Mouse (Mus musculus) limb, embryonic 10.5 days (tissue): ENCODE data around the gene 4930404N11Rik. TPM values are rescaled to one million over a fixed set of nuclear protein-coding genes. Genes with fewer than 3 reads are reported as not detected.

Experiments
- DNase-seq: peaks from one replicate; pipeline ENCODE4 v3.0.0-alpha.2; 2017; ENCODE audit warnings: low spot score
- H3K27ac ChIP-seq: fragments of 300-500 bp; sonication (generic); 2 replicates; pipeline ENCODE4 v1.5.1; 2016; ENCODE audit warnings: mild to moderate bottlenecking
- H3K27me3 ChIP-seq: fragments of 300-500 bp; sonication (generic); 2 replicates; pipeline ENCODE4 v1.6.1; 2016; ENCODE audit warnings: low read depth, mild to moderate bottlenecking; ENCODE audit not compliant: poor library complexity, severe bottlenecking
- H3K36me3 ChIP-seq: fragments of 300-500 bp; sonication (generic); 2 replicates; pipeline ENCODE4 v1.6.1; 2016; ENCODE audit warnings: mild to moderate bottlenecking, moderate library complexity
- H3K4me1 ChIP-seq: fragments of 300-500 bp; sonication (generic); 2 replicates; pipeline ENCODE4 v1.6.1; 2016
- H3K4me3 ChIP-seq: fragments of 300-500 bp; sonication (generic); 2 replicates; pipeline ENCODE4 v1.5.1; 2016; ENCODE audit warnings: mild to moderate bottlenecking, moderate library complexity
- H3K9me3 ChIP-seq: fragments of 300-500 bp; sonication (generic); replicated peaks from 2 replicates; pipeline ENCODE4 v1.6.1; 2016; ENCODE audit warnings: mild to moderate bottlenecking
- WGBS: fragments of 180-500 bp; shearing (Covaris S2); methylation state at CpG from one replicate; pipeline ENCODE4 v1.1.7; 2016; 5-methylcytosine and 5-hydroxymethylcytosine counted together
- polyA plus RNA-seq: library from polyadenylated mRNA; unstranded; fragments of >200 nt; fragmentation: Nextera tagmentation; extraction: Ambion mirVana; gene quantifications from 2 replicates; pipeline ENCODE4 v1.2.1, GENCODE M21; 2016

The 4930404N11Rik gene
- polyA plus RNA-seq, 1 experiment from 2014 or later = 0.24 TPM

DNA sequence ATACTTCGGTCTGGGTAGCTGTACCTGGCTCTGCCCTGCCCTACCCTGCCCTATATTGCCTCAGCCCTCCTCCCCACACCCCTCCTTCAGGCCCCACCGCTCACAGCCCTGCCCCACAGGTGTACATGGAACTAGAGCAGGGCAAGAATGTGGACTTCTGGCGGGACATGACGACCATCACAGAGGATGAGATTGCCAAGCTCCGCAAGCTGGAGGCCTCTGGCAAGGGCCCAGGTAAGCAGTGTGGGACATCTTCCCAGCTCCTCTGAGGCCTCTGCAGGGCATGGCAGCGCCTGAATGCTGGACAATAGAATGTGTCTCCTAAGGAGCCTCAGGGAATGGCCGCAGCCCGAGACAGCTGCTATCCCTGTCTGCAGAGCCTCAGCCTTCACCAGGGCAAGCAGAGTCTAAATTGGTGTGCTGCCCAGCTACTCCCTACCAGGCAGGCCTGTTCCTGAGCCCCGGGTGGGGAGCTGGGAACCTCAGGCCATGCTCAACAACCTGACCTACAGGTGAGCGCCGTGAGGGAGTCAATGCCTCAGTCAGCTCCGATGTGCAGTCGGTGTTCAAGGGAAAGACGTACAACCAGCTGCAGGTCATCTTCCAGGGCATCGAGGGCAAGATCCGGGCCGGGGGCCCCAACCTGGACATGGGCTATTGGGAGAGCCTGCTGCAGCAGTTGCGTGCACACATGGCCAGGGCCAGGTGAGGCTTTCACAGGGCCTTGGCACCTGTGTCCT lies 41.7 kb downstream of the 4930404N11Rik start:
- H3K36me3 ChIP-seq = peaks cover 64% of the 10 kb centered on the region
- no peak overlapping the region for H3K27ac ChIP-seq
- H3K4me1 ChIP-seq = peaks cover 52% of the 10 kb centered on the region
- H3K27me3 ChIP-seq = no peaks in the 10 kb centered on the region
- H3K9me3 ChIP-seq = no peaks in the 10 kb centered on the region
- WGBS = 94% methylated on average over 18 of the region's 18 CpGs
- H3K4me3 ChIP-seq = peak overlapping the region; percentile 8; the same call in 1 of the 2 replicates
- DNase-seq = no peak

- Histone ChIP-seq H3K27me3 (no peaks in the 10 kb centered on the region), H3K4me3 (no peak overlapping the region), H3K4me1 (peaks cover 52% of the 10 kb centered on the region), H3K27ac (no peak overlapping the region), H3K36me3 (peaks cover 68% of the 10 kb centered on the region), H3K9me3 (no peaks in the 10 kb centered on the region)
- 95% methylated on average over 23 of the region's 23 CpGs for WGBS
- DNase-seq = no peak
Observed at GRCm38 (mm10) chr10:81323141-81323775, 42.4 kb downstream of the 4930404N11Rik start.

GRCm38 (mm10) chr10:81322444-81322843 lies 43.2 kb downstream of the 4930404N11Rik start:
- peaks cover 69% of the 10 kb centered on the region for H3K36me3 ChIP-seq
- WGBS = 96% methylated on average over 27 of the region's 27 CpGs
- no peak overlapping the region for H3K27ac ChIP-seq
- peak overlapping the region; percentile 95 for H3K4me3 ChIP-seq
- peaks cover 52% of the 10 kb centered on the region for H3K4me1 ChIP-seq
- no peaks in the 10 kb centered on the region for H3K27me3 ChIP-seq
- DNase-seq = no peak
- H3K9me3 ChIP-seq = no peaks in the 10 kb centered on the region

GRCm38 (mm10) chr10:81321436-81321835 lies 44.2 kb downstream of the 4930404N11Rik start:
- peak overlapping the region; percentile 95 for H3K4me3 ChIP-seq
- peak overlapping the region; percentile 95 for H3K27ac ChIP-seq
- H3K36me3 ChIP-seq = peaks cover 68% of the 10 kb centered on the region
- 3% methylated on average over 20 of the region's 20 CpGs for WGBS
- peaks cover 53% of the 10 kb centered on the region for H3K4me1 ChIP-seq
- H3K9me3 ChIP-seq = no peaks in the 10 kb centered on the region
- DNase-seq = no peak
- H3K27me3 ChIP-seq = no peaks in the 10 kb centered on the region

DNA sequence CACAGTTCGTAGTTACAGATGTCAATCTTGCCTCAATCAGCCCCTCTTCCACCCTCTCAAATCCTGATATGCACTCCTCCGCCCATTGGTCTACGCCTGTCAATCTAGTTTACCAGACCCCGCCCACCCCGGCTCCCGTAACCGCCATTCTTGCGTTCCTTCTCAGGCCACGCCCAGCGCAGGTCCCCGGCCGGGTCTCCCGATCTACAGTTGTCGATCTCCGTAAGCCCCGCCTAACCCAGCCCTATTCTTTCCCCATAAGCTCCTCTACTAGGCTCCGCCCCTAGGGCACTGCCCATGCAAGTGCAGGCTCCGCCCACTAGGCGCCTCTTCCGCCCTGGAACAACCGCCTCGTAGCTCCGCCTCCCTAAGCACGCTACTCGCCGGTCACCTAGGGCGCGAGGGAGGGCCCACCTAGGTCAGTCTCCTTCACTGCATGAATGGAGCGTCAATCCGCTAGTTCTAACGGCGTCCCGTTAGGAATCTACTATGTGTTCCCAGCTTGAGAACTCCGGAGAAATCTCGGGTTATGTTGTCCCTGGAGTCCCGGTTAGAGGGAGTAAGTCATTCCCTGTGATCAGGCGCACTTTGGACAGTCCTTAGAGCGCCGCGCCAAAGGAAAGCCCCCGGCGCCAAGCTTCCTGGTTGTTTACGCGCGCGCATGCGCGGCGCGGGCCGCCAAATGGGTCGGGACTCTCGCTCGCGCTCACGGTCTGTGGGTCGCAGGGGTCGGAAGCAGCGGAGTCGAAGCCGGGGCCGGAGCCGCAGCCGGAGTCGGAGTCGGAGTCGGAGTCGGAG lies 44.9 kb downstream of the 4930404N11Rik start, which contains the start of gene Cactin:
Gene Cactin (plus strand): TSS at position 554 of the 798 bp plus-strand sequence.
- H3K4me1 ChIP-seq = peaks cover 57% of the 10 kb centered on the region
- H3K27me3 ChIP-seq = no peaks in the 10 kb centered on the region
- H3K36me3 ChIP-seq = peaks cover 68% of the 10 kb centered on the region
- DNase-seq = peak; percentile 97
- H3K9me3 ChIP-seq = no peaks in the 10 kb centered on the region
- WGBS = under 1% methylated on average over 68 of the region's 68 CpGs
- H3K4me3 ChIP-seq = peak within 1 kb of the TSS; percentile 95
- peak within 1 kb of the TSS; percentile 95 for H3K27ac ChIP-seq

DNA sequence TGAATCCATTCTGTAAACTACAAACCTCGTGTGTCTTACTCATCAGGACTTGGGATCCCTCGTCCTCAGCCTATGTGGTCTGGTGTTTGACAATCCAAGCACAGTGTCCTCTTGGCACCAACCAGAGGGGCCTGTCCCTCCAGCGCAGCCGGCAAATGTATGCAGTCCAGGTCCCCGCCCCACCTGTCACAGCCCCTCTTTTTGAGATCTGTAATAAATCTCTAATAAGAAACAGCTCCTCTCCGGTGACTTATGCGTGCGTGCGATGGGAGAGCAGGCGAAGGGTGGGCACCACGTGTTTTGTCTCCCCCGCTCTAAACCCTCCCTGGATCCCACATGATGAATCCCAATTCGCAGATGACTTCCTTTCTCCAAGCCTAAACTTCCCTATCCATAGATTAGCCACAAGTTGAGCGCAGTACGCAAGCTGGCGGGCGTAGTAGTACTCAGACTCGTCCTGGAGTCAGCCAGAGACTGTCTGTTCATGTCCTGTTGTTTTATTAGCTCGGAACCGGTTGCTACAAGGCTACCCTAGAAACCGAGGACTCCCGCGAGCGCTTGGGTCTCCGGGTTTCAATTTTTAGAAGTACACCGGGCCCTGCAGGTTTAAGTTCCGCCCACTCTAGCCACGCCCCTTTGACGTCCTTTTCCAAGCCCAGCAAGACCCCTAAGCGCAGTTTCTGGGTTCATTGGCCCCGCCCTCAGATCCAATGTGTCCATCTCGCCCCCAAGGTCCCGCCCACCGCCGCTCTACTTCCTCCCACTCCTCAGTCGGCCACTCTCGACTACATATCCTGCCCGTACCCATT lies 45.7 kb downstream of the 4930404N11Rik start:
- H3K4me1 ChIP-seq = peaks cover 60% of the 10 kb centered on the region
- 1% methylated on average over 38 of the region's 38 CpGs for WGBS

DNA sequence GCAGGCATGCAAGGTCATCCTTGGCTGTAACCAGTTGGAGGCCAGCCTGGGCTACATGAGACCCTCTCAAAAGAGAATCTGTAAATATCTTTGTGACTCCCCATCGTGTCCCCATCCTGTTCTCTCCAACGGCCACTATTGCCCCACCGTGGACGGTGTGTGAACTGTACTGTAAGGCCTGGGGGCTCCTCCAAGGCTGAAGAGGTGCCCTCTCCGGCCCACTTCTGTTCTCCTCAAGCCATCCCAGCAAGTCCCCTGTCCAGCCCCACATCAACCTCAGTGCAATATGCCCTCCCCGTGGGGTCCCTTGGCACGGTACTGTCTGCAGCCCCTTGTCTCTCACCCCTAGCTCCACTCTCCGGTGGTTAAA lies 46.3 kb downstream of the 4930404N11Rik start:
- Histone ChIP-seq H3K4me1 (peaks cover 60% of the 10 kb centered on the region), H3K9me3 (no peaks in the 10 kb centered on the region), H3K4me3 (peak overlapping the region; percentile 95), H3K27me3 (no peaks in the 10 kb centered on the region), H3K36me3 (peaks cover 68% of the 10 kb centered on the region), H3K27ac (peak overlapping the region; percentile 95)
- WGBS = 40% methylated on average over 8 of the region's 8 CpGs
- DNase-seq = no peak

More for the DNA sequence above, 45.7 kb downstream of the 4930404N11Rik start:
- H3K27me3 ChIP-seq = no peaks in the 10 kb centered on the region
- H3K27ac ChIP-seq = peak overlapping the region; percentile 95
- H3K36me3 ChIP-seq = peaks cover 68% of the 10 kb centered on the region
- peak; percentile 96 for DNase-seq
- H3K9me3 ChIP-seq = no peaks in the 10 kb centered on the region
- peak overlapping the region; percentile 95 for H3K4me3 ChIP-seq

- DNase-seq = no peak
- Histone ChIP-seq H3K36me3 (peaks cover 68% of the 10 kb centered on the region), H3K4me3 (peak overlapping the region; percentile 95), H3K27ac (peak overlapping the region; percentile 95), H3K4me1 (peaks cover 60% of the 10 kb centered on the region), H3K9me3 (no peaks in the 10 kb centered on the region), H3K27me3 (no peaks in the 10 kb centered on the region)
- WGBS = 95% methylated on average over 13 of the region's 13 CpGs
Observed at GRCm38 (mm10) chr10:81318589-81319329, 46.9 kb downstream of the 4930404N11Rik start.

DNA sequence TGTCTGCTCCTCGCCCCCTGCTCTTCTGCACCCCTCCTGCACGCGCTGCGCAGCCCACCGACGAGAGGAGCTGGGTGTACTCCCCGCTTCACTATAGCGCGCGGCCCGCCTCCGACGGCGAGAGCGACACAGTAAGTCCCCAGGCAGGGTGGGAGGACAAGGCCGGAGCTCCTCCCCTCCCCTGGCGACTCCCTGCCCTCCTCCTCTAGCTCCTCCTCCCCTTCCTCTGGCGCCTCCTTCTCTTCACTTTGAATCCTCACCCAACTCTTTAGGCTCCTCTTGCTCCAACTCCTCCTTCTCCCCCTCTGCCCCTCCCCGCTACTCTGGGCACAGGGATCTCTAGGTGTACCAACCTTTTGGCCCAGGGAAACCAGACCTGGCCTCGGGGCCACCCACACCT lies 48.3 kb downstream of the 4930404N11Rik start:
- WGBS = 9% methylated on average over 20 of the region's 20 CpGs
- no peaks in the 10 kb centered on the region for H3K27me3 ChIP-seq
- peaks cover 68% of the 10 kb centered on the region for H3K36me3 ChIP-seq
- peaks cover 52% of the 10 kb centered on the region for H3K4me1 ChIP-seq
- H3K27ac ChIP-seq = peak overlapping the region; percentile 70; the same call in 1 of the 2 replicates
- H3K4me3 ChIP-seq = peak overlapping the region; percentile 33
- H3K9me3 ChIP-seq = no peaks in the 10 kb centered on the region
- DNase-seq = no peak

DNA sequence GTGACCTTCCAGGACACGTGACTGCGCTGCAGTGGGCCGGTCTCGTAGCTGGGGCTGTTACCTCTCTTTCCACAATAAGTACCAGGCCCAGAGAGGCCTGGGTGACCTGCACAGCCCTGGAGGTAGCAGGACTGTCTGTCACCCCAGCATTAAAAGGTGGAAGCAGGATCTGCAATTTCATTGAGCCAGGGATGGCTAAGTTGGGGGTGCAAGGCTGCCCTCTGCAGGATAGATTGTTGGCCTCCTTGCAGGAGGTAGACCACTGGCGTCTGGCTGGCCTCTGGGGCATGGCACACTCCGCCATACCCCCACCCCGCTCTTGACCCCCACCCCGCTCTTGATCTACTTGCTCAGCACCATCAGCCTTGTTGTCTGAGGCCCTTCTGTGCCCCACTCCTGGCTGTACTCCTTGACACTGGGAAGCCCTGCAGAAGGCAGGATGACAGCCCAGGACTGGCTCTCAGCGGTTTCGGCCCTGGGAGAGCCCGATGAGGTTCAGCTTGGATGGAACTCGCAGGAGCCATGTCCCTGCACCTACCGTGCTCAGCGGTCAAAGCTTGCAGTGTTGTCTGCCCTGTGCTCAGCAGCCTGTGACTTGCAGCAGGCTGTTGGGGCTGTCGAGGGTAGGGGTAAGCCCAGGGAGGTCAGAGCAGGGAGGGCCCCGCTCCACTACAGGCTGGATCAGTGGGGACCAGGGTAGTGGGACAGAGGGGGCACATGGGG lies 49.1 kb downstream of the 4930404N11Rik start:
- peak overlapping the region; percentile 70; the same call in 1 of the 2 replicates for H3K27ac ChIP-seq
- H3K9me3 ChIP-seq = no peaks in the 10 kb centered on the region
- peaks cover 74% of the 10 kb centered on the region for H3K36me3 ChIP-seq
- DNase-seq = no peak
- no peaks in the 10 kb centered on the region for H3K27me3 ChIP-seq
- H3K4me1 ChIP-seq = peaks cover 45% of the 10 kb centered on the region
- peak overlapping the region; percentile 33 for H3K4me3 ChIP-seq
- 52% methylated on average over 16 of the region's 16 CpGs for WGBS

- 0 out of 2 replicates have a peak overlapping the region, but pooled peaks have one; percentile 70 for H3K27ac ChIP-seq
- no peak overlapping the region for H3K4me3 ChIP-seq
- H3K4me1 ChIP-seq = peaks cover 44% of the 10 kb centered on the region
- H3K27me3 ChIP-seq = no peaks in the 10 kb centered on the region
- WGBS = 96% methylated on average over 16 of the region's 16 CpGs
- H3K36me3 ChIP-seq = peaks cover 84% of the 10 kb centered on the region
- no peaks in the 10 kb centered on the region for H3K9me3 ChIP-seq
- DNase-seq = no peak
Observed at GRCm38 (mm10) chr10:81315587-81315986, 50.0 kb downstream of the 4930404N11Rik start.
